Mouse (Mus musculus) urinary bladder, postnatal 14 days (tissue): ENCODE data around the gene Plppr3.

Experiments
- DNase-seq: peaks from one replicate; pipeline ENCODE4 v3.0.0; 2021; ENCODE audit warnings: low spot score

Plppr3 gene

GRCm38 (mm10) chr10:79818225-79818624, 56.2 kb downstream of the Plppr3 start:
- DNase-seq, result peak; percentile 43

- DNase-seq, result no peak
Observed at GRCm38 (mm10) chr10:79817111-79817510, 57.3 kb downstream of the Plppr3 start.

- no peak for DNase-seq
Observed at GRCm38 (mm10) chr10:79815671-79816494, 58.6 kb downstream of the Plppr3 start.

GRCm38 (mm10) chr10:79814271-79814842, 60.1 kb downstream of the Plppr3 start:
- DNase-seq, result no peak

- DNase-seq, result peak; percentile 85
Observed at GRCm38 (mm10) chr10:79811736-79812637, 62.4 kb downstream of the Plppr3 start.
